Mouse (Mus musculus): Measurements from ENCODE around the gene Ccm2l.

Ccm2l gene

GRCm38 (mm10) chr2:153090551-153091165 lies 24.9 kb downstream of the Ccm2l start:
- peak in 1 of 2 experiments; percentile 48 for DNase-seq (ENCODE audit: low spot score in 2 of 2)

GRCm38 (mm10) chr2:153107046-153107766 lies 41.5 kb downstream of the Ccm2l start:
- no peak for DNase-seq (ENCODE audit: low spot score in 2 of 2)

- no peak for DNase-seq (ENCODE audit: low spot score in 2 of 2)
These were observed 42.0 kb downstream of the Ccm2l start for GRCm38 (mm10) chr2:153107802-153108201.

GRCm38 (mm10) chr2:153108313-153109264 lies 42.8 kb downstream of the Ccm2l start, which contains the start of gene Hck:
Gene Hck, plus strand, starts transcription at chr2:153108468.
- peak; percentile 38 to 58 for DNase-seq (ENCODE audit: low spot score in 2 of 2)

- DNase-seq (ENCODE audit: low spot score in 2 of 2) = no peak
These were observed 43.8 kb downstream of the Ccm2l start for GRCm38 (mm10) chr2:153109596-153109995.

- no peak for DNase-seq (ENCODE audit: low spot score in 2 of 2)
These were observed 45.5 kb downstream of the Ccm2l start for GRCm38 (mm10) chr2:153111298-153111697.

GRCm38 (mm10) chr2:153115679-153116081 lies 49.9 kb downstream of the Ccm2l start:
- DNase-seq (ENCODE audit: low spot score in 2 of 2) = no peak

- peak in 1 of 2 experiments; percentile 25 for DNase-seq (ENCODE audit: low spot score in 2 of 2)
These were observed 51.3 kb downstream of the Ccm2l start for GRCm38 (mm10) chr2:153117051-153117486.

- no peak for DNase-seq (ENCODE audit: low spot score in 2 of 2)
These were observed 53.7 kb downstream of the Ccm2l start for GRCm38 (mm10) chr2:153119488-153119887.

GRCm38 (mm10) chr2:153120126-153120525 lies 54.4 kb downstream of the Ccm2l start:
- DNase-seq (ENCODE audit: low spot score in 2 of 2) = no peak

GRCm38 (mm10) chr2:153121821-153122615 lies 56.3 kb downstream of the Ccm2l start:
- no peak for DNase-seq (ENCODE audit: low spot score in 2 of 2)

GRCm38 (mm10) chr2:153122701-153123100 lies 56.9 kb downstream of the Ccm2l start:
- no peak for DNase-seq (ENCODE audit: low spot score in 2 of 2)

- no peak for DNase-seq (ENCODE audit: low spot score in 2 of 2)
These were observed 60.1 kb downstream of the Ccm2l start for GRCm38 (mm10) chr2:153125875-153126274.

- no peak for DNase-seq (ENCODE audit: low spot score in 2 of 2)
These were observed 65.3 kb downstream of the Ccm2l start for GRCm38 (mm10) chr2:153131019-153131418.

Data from right cerebral cortex, postnatal 10 days (tissue).